9 mouse cellular contexts compared by ENCODE assay signal in genomic region chr11:95144946-95145483, GRCm38 (mm10). TPM values are rescaled to one million over a fixed set of nuclear protein-coding genes. Genes with fewer than 3 reads are reported as not detected.
DNase-seq lines count a peak whose midpoint lies in the region; ATAC-seq lines count a peak whose summit lies in the region.
"Had no signal": no experiment of that assay in that cellular context is flagged by ENCODE, and none has a peak within 500 bp of the region (broad histone marks: within the 10 kb centered on the region; RNA-seq: fewer than 3 reads in every experiment).

No protein-coding gene starts in this region.

- DNase-seq in cerebellum, postnatal 25 days = peak; percentile 21 to 30
- no peak for DNase-seq in cerebellum, postnatal 14 days
- peak; percentile 15 for DNase-seq in thymus, postnatal 14 days
- DNase-seq in thymus, postnatal 10 days (ENCODE audit: low spot score in 2 of 2) = no peak
- DNase-seq in liver, embryonic 13.5 days = no peak
- no peak for DNase-seq in cerebellum, adult 8-10 months
- no peak for DNase-seq in layer of hippocampus, adult 9-10 months (ENCODE audit: low spot score)
- DNase-seq: cerebellum, adult 18-20 months had no signal

- H3K9ac ChIP-seq in liver, embryonic 13.5 days = no peak overlapping the region

- H3K4me3 ChIP-seq in liver, embryonic 13.5 days (replicated peaks) = peak overlapping the region; percentile 52

- ATAC-seq in liver, embryonic 13.5 days (ENCODE audit: low read depth) = no peak
- no peak for ATAC-seq in activated CD4-positive, CD25-positive, alpha-beta regulatory T cell, adult 4 months

- WGBS in liver, embryonic 13.5 days (ENCODE audit: insufficient replicate concordance) = 1% methylated on average over 34 of the region's 34 CpGs

- no peaks in the 10 kb centered on the region for H3K9me3 ChIP-seq in liver, embryonic 13.5 days (replicated peaks)

- H3K4me2 ChIP-seq in liver, embryonic 13.5 days = peak overlapping the region; percentile 66

- peaks cover 100% of the 10 kb centered on the region for H3K27me3 ChIP-seq in liver, embryonic 13.5 days

- peaks cover 23% of the 10 kb centered on the region for H3K4me1 ChIP-seq in liver, embryonic 13.5 days (replicated peaks)

- H3K36me3 ChIP-seq in liver, embryonic 13.5 days = no peaks in the 10 kb centered on the region

- no peak overlapping the region for H3K27ac ChIP-seq in liver, embryonic 13.5 days

RNA-seq across cellular contexts. Expression of gene Dlx4, which starts 1.0 kb away (rescaled TPM):
- polyA plus RNA-seq in liver, embryonic 13.5 days (2015; fragmentation: Nextera tagmentation; extraction: Ambion mirVana) = 0.09 TPM in 1 of 2 replicates, not detected in the other
- polyA plus RNA-seq in activated CD4-positive, CD25-positive, alpha-beta regulatory T cell, adult 4 months (2017; shearing (Covaris generic)) = not detected

RNA-seq across cellular contexts. Expression of gene Dlx3, which starts 25.1 kb away (rescaled TPM):
- polyA plus RNA-seq in liver, embryonic 13.5 days (2015; fragmentation: Nextera tagmentation; extraction: Ambion mirVana) = 0.03 TPM in 2 replicates
- not detected for polyA plus RNA-seq in activated CD4-positive, CD25-positive, alpha-beta regulatory T cell, adult 4 months (2017; shearing (Covaris generic))

Comparison
In these comparisons a context has a peak if more than half of its experiments do, and no peak if none do; other contexts are left out.
1. DNase-seq: peak in cerebellum, postnatal 25 days (2 of 2) and thymus, postnatal 14 days (single experiment); none in cerebellum, postnatal 14 days (0 of 2), thymus, postnatal 10 days (0 of 2), liver, embryonic 13.5 days (single experiment), cerebellum, adult 8-10 months (single experiment) and layer of hippocampus, adult 9-10 months (single experiment).